Comparison of ENCODE assay signal across 8 mouse cellular contexts in genomic region chr2:115895717-115896116, GRCm38 (mm10).
DNase-seq lines count a peak whose midpoint lies in the region; ATAC-seq and TF ChIP-seq lines count a peak whose summit lies in the region.
"Had no signal": no experiment of that assay in that cellular context is flagged by ENCODE, and none has a peak within 500 bp of the region (broad histone marks: within the 10 kb centered on the region; RNA-seq: fewer than 3 reads in every experiment).

No protein-coding gene starts in this region.

- H3K9me3 ChIP-seq in hindbrain, embryonic 12.5 days (replicated peaks) = no peaks in the 10 kb centered on the region
- H3K9me3 ChIP-seq in hindbrain, embryonic 10.5 days = no peaks in the 10 kb centered on the region
- no peaks in the 10 kb centered on the region for H3K9me3 ChIP-seq in hindbrain, embryonic 15.5 days
- H3K9me3 ChIP-seq in liver, embryonic 11.5 days (ENCODE audit: control insufficient read depth, low read length) = no peaks in the 10 kb centered on the region
- H3K9me3 ChIP-seq: liver, embryonic 12.5 days had no signal

- no peak for TF ChIP-seq POLR2A in olfactory bulb, adult 2 months (IDR thresholded peaks at IDR 0.05; ENCODE audit: insufficient read depth, low read depth, low read length)

- peak overlapping the region; percentile 60 for H3K27ac ChIP-seq in hindbrain, embryonic 12.5 days
- H3K27ac ChIP-seq in hindbrain, embryonic 10.5 days = no peak overlapping the region
- H3K27ac ChIP-seq in hindbrain, embryonic 15.5 days (replicated peaks) = peak overlapping the region; percentile 54
- H3K27ac ChIP-seq in olfactory bulb, adult 2 months (ENCODE audit: insufficient read depth, low read depth, low read length) = peak overlapping the region; percentile 47; the same call in 1 of the 2 replicates
- H3K27ac ChIP-seq in liver, embryonic 11.5 days (ENCODE audit: low read depth, low read length) = no peak overlapping the region
- H3K27ac ChIP-seq: liver, embryonic 12.5 days had no signal

- peak; percentile 54; the same call in 1 of the 2 replicates for ATAC-seq in hindbrain, embryonic 12.5 days (ENCODE audit: low FRiP score)
- peak; percentile 25; the same call in 1 of the 2 replicates for ATAC-seq in hindbrain, embryonic 15.5 days (ENCODE audit: low FRiP score, low read depth)
- ATAC-seq in liver, embryonic 11.5 days (replicated peaks; ENCODE audit: low FRiP score) = no peak
- ATAC-seq: liver, embryonic 12.5 days had no signal

- no peak for DNase-seq in hindbrain, embryonic 10.5 days (ENCODE audit: low spot score)
- peak; percentile 75 for DNase-seq in retina, postnatal 1 day
- DNase-seq in retina, embryonic 14.5 days (ENCODE audit: low spot score) = no peak
- no peak for DNase-seq in liver, embryonic 11.5 days (ENCODE audit: low spot score)

- H3K4me2 ChIP-seq in hindbrain, embryonic 12.5 days (replicated peaks) = no peak overlapping the region
- peak overlapping the region; percentile 1; the same call in 1 of the 2 replicates for H3K4me2 ChIP-seq in hindbrain, embryonic 15.5 days
- no peak overlapping the region for H3K4me2 ChIP-seq in liver, embryonic 11.5 days
- H3K4me2 ChIP-seq: liver, embryonic 12.5 days had no signal

- WGBS in hindbrain, embryonic 12.5 days = 70% methylated on average over 3 of the region's 3 CpGs
- WGBS in hindbrain, embryonic 10.5 days = 93% methylated on average over 3 of the region's 3 CpGs
- 44% methylated on average over 3 of the region's 3 CpGs for WGBS in hindbrain, embryonic 15.5 days
- 18% methylated on average over 3 of the region's 3 CpGs for WGBS in olfactory bulb, adult 2 months
- WGBS in liver, embryonic 11.5 days = 89% methylated on average over 3 of the region's 3 CpGs

- TF ChIP-seq CTCF in olfactory bulb, adult 2 months (IDR thresholded peaks at IDR 0.05; ENCODE audit: insufficient read depth, low read depth, low read length) = no peak

- H3K9ac ChIP-seq in hindbrain, embryonic 12.5 days = no peak overlapping the region
- H3K9ac ChIP-seq in hindbrain, embryonic 15.5 days = no peak overlapping the region
- no peak overlapping the region for H3K9ac ChIP-seq in liver, embryonic 11.5 days (ENCODE audit: low read depth, low read length)
- H3K9ac ChIP-seq: liver, embryonic 12.5 days had no signal

- no peak overlapping the region for H3K4me3 ChIP-seq in hindbrain, embryonic 12.5 days
- no peak overlapping the region for H3K4me3 ChIP-seq in hindbrain, embryonic 10.5 days
- H3K4me3 ChIP-seq in hindbrain, embryonic 15.5 days = no peak overlapping the region
- H3K4me3 ChIP-seq in olfactory bulb, adult 2 months (ENCODE audit: insufficient read depth, low read depth, low read length) = no peak overlapping the region
- no peak overlapping the region for H3K4me3 ChIP-seq in liver, embryonic 11.5 days (ENCODE audit: low read depth, low read length)
- H3K4me3 ChIP-seq: liver, embryonic 12.5 days had no signal

- peaks cover 42% of the 10 kb centered on the region for H3K4me1 ChIP-seq in hindbrain, embryonic 12.5 days
- peaks cover 8% of the 10 kb centered on the region for H3K4me1 ChIP-seq in hindbrain, embryonic 10.5 days (replicated peaks)
- peaks cover 52% of the 10 kb centered on the region for H3K4me1 ChIP-seq in hindbrain, embryonic 15.5 days (replicated peaks)
- peaks cover 14% of the 10 kb centered on the region for H3K4me1 ChIP-seq in olfactory bulb, adult 2 months (ENCODE audit: control insufficient read depth, insufficient read depth, low read length)
- no peaks in the 10 kb centered on the region for H3K4me1 ChIP-seq in liver, embryonic 11.5 days (replicated peaks; ENCODE audit: control insufficient read depth, insufficient read depth, low read length)
- H3K4me1 ChIP-seq: liver, embryonic 12.5 days had no signal

- no peaks in the 10 kb centered on the region for H3K27me3 ChIP-seq in hindbrain, embryonic 12.5 days
- no peaks in the 10 kb centered on the region for H3K27me3 ChIP-seq in hindbrain, embryonic 10.5 days (ENCODE audit: insufficient read depth, poor library complexity, severe bottlenecking)
- H3K27me3 ChIP-seq in hindbrain, embryonic 15.5 days = no peaks in the 10 kb centered on the region
- H3K27me3 ChIP-seq in liver, embryonic 11.5 days (replicated peaks; ENCODE audit: control insufficient read depth, insufficient read depth, low read length) = no peaks in the 10 kb centered on the region
- H3K27me3 ChIP-seq: liver, embryonic 12.5 days had no signal

- no peaks in the 10 kb centered on the region for H3K36me3 ChIP-seq in hindbrain, embryonic 12.5 days
- peaks cover 17% of the 10 kb centered on the region; the same call in 1 of the 2 replicates for H3K36me3 ChIP-seq in hindbrain, embryonic 10.5 days
- H3K36me3 ChIP-seq in hindbrain, embryonic 15.5 days = no peaks in the 10 kb centered on the region
- no peaks in the 10 kb centered on the region for H3K36me3 ChIP-seq in liver, embryonic 11.5 days (ENCODE audit: control insufficient read depth, insufficient read depth, low read length)
- H3K36me3 ChIP-seq: liver, embryonic 12.5 days had no signal

Comparison
In these comparisons a context has a peak if more than half of its experiments do, and no peak if none do; other contexts are left out.
1. H3K27ac ChIP-seq: peak in hindbrain, embryonic 12.5 days (single experiment), hindbrain, embryonic 15.5 days (single experiment) and olfactory bulb, adult 2 months (single experiment); none in hindbrain, embryonic 10.5 days (single experiment) and liver, embryonic 11.5 days (single experiment).